Mouse (Mus musculus) erythroblast, embryonic 14.5 days (primary cell): ENCODE measurements at regions not wholly inside any gene's neighbourhood (a gene's known extent, or its start where the extent isn't known, plus 50 kb on each side); places are given as distances from the start of the nearest gene placed in this dataset.

Experiments used
- H3K27me3 ChIP-seq: 2 replicates; pipeline ENCODE4 v1.6.1; 2012; ENCODE audit warnings: inconsistent platforms; ENCODE audit not compliant: control insufficient read depth
- H3K36me3 ChIP-seq: 2 replicates; pipeline ENCODE4 v1.6.1; 2012; ENCODE audit warnings: mild to moderate bottlenecking, inconsistent platforms; ENCODE audit not compliant: control insufficient read depth
- H3K4me1 ChIP-seq: 2 replicates; pipeline ENCODE4 v1.6.1; 2012; ENCODE audit warnings: inconsistent platforms; ENCODE audit not compliant: control insufficient read depth
- H3K4me3 ChIP-seq: replicated peaks from 2 replicates; pipeline ENCODE3; 2012; ENCODE audit warnings: moderate library complexity, mild to moderate bottlenecking, inconsistent platforms
- H3K9me3 ChIP-seq: 2 replicates; pipeline ENCODE4 v1.6.1; 2012; ENCODE audit warnings: low read length, inconsistent platforms, mixed read lengths; ENCODE audit not compliant: control insufficient read depth
- GATA1 ChIP-seq: IDR thresholded peaks from 2 replicates; pipeline ENCODE4 v1.6.1; 2012; ENCODE audit warnings: low read length, inconsistent platforms, mixed read lengths
- TAL1 ChIP-seq: IDR thresholded peaks from 3 replicates; pipeline ENCODE4 v1.6.1; 2012; ENCODE audit warnings: low read length, inconsistent platforms, mixed read lengths

DNA sequence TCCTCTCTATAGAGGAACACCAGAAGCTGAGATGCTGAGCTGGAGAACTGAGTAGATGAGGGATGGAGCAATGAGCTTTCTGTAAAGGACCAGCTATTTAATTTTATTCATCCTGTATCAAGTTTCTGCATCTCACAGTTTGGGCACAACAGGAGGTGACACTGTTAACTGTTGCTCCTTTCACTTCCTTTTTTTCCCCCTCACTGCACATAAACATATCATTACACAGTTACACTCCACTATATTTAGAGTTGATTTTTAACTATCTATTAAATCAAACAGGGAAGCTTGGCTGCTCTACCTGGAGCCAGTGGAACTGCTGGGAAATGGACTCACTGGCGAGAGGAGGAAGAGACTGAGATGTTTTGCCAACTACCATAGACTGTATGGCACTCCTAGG is 509.4 kb downstream of the Rnf144a start:
- H3K4me3 ChIP-seq, result no peak overlapping the region
- no peak for TF ChIP-seq TAL1
- TF ChIP-seq GATA1, result no peak

DNA sequence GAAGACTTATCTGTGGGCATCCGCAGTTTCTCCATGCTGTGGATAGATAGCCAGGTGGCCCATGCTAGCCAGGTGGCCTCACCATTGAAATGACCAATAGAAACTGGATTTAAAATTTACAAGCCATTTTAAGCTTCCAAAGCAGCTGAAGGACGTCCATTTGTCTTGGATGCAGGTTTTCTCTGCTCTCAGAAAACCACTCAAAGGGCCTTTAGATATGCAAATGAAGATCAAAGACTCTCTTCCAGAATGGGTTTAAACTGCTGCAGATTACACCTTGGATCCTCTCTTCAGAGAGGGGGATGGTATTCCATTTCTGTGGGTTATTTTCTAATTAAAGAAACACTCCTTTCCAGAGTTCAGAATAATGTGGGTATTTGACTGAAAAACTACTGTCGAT is 518.5 kb downstream of the Rnf144a start:
- no peaks in the 10 kb centered on the region for H3K36me3 ChIP-seq
- H3K4me3 ChIP-seq, result no peak overlapping the region
- no peak for TF ChIP-seq TAL1
- no peak for TF ChIP-seq GATA1
- no peaks in the 10 kb centered on the region for H3K27me3 ChIP-seq
- H3K4me1 ChIP-seq, result no peaks in the 10 kb centered on the region
- no peaks in the 10 kb centered on the region for H3K9me3 ChIP-seq

More for the DNA sequence above, 509.4 kb downstream of the Rnf144a start:
- H3K36me3 ChIP-seq, result no peaks in the 10 kb centered on the region
- no peaks in the 10 kb centered on the region for H3K27me3 ChIP-seq
- no peaks in the 10 kb centered on the region for H3K4me1 ChIP-seq
- no peaks in the 10 kb centered on the region for H3K9me3 ChIP-seq

DNA sequence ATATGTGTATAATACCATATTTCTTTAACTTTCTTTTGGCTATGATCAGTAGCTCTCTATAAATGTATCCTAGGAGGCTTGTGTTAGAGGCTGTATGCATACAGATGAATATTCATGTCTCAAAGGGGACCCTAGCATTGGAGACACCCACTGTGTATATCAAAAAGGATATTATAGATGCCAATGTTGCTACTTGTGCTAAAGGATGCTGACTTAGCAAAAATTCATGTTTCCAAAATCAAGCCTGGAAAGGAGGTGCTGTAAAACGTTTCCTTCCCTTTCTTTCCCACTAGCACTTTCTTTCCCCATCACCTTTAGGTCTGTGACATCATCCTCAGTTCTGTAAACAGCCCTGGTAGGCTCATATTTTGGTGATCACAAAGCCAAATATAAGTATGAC is 519.4 kb downstream of the Rnf144a start:
- Histone ChIP-seq H3K36me3 (no peaks in the 10 kb centered on the region), H3K9me3 (no peaks in the 10 kb centered on the region), H3K27me3 (no peaks in the 10 kb centered on the region), H3K4me3 (no peak overlapping the region), H3K4me1 (no peaks in the 10 kb centered on the region)
- TF ChIP-seq GATA1 (no peak), TAL1 (no peak)

DNA sequence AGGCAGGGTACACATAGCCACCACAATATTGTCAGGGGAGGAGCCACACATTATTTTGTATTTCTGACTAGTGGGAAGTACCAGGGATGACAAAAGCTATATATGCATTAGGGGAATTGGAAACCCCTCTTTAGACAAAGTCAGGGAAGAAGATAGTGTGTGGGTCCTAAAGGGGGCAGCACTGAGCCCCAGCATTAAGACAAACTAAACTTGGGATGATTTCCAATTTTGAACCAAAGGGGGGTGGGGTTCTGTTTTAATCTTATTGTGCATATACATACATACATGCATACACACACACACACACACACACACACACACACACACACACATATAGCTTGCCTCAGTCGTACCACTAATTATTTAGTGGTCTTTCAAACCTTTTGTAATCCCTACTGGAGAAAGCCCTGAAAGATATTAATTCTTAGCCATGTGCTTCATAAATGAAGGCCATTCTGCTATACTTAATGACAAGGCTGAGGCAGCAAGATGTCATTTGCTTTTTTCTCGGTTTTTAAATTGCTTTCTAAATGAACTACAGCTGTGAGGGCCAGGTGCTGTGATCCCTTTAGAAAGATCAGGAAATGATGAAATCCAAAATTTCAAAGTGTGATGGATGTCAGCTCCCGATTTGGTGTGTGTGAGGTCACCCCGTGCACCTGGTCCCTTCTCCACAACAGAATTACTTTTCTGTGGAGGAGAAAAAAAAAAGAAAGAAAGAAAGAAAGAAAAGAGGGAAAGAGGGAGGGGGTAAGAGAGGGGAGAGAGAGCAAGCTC is 523.5 kb downstream of the Rnf144a start:
- no peaks in the 10 kb centered on the region for H3K9me3 ChIP-seq
- H3K36me3 ChIP-seq, result no peaks in the 10 kb centered on the region
- no peaks in the 10 kb centered on the region for H3K4me1 ChIP-seq
- H3K27me3 ChIP-seq, result no peaks in the 10 kb centered on the region
- TF ChIP-seq GATA1, result no peak
- TF ChIP-seq TAL1, result no peak
- H3K4me3 ChIP-seq, result no peak overlapping the region

DNA sequence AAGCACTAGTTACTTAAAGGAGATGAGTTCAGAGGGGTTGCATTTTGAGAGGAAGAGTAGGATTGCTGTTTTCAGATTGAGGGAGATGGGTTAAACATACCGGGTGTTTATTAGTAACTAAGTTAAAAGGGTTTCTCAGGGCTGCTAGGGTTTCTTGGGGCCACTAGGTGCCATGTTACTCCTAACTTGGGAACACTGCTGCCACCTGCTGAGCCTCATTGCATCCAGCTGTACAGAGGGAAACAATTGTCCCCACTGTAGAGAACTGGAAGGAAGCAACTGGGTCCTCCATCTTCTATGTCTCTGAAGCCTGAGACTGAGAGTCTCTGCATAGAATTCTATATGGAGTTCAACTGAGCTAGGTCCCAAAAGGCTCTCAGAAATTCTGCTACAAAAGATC is 524.3 kb downstream of the Rnf144a start:
- no peaks in the 10 kb centered on the region for H3K27me3 ChIP-seq
- TF ChIP-seq TAL1 (no peak), GATA1 (no peak)
- H3K4me1 ChIP-seq, result no peaks in the 10 kb centered on the region
- H3K9me3 ChIP-seq, result no peaks in the 10 kb centered on the region
- H3K36me3 ChIP-seq, result no peaks in the 10 kb centered on the region
- H3K4me3 ChIP-seq, result no peak overlapping the region

DNA sequence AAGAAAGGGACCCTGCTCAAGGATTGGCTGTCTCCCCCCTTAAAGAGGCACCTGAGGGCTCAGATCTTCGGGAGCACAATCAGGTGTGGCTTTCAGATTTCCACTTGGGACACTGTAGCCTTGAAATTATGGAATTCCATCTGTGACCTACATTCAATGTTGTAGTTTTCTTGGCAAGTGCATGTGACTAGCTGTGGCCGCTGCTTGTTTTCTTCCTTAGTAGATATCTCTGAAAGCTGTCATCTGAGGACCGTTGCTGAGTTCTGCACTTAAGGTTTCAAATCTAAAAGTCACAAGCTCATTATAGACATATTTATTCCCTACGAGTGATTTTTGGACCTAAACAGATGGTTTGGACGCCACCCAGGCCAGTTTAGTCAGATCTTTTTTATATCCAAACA is 531.3 kb downstream of the Rnf144a start:
- H3K36me3 ChIP-seq, result no peaks in the 10 kb centered on the region
- no peaks in the 10 kb centered on the region for H3K27me3 ChIP-seq
- TF ChIP-seq TAL1 (no peak), GATA1 (no peak)
- no peaks in the 10 kb centered on the region for H3K4me1 ChIP-seq
- H3K4me3 ChIP-seq, result no peak overlapping the region
- H3K9me3 ChIP-seq, result no peaks in the 10 kb centered on the region

DNA sequence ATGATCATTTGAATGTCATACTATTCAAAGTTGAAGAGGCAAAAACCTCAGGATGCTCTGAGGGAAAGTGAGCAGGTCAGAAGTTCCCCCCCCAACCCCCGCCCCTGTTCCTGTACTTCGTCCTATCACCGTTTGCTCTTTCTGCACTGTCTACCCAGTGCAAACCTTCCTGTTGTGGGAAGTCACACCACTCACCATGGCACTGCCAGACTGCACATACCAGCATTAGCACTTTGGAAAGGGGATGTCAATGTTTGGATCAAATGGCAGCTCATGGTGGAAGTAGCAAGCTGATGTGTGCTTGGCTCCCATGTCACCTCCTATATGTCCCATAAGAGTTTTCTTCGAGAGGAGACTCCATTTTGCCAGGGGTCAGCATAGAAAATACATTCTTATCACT is 543.2 kb downstream of the Rnf144a start:
- Histone ChIP-seq H3K9me3 (peaks cover 4% of the 10 kb centered on the region; the same call in 1 of the 2 replicates), H3K4me3 (no peak overlapping the region), H3K4me1 (no peaks in the 10 kb centered on the region), H3K36me3 (no peaks in the 10 kb centered on the region), H3K27me3 (no peaks in the 10 kb centered on the region)
- TF ChIP-seq TAL1 (no peak), GATA1 (no peak)

DNA sequence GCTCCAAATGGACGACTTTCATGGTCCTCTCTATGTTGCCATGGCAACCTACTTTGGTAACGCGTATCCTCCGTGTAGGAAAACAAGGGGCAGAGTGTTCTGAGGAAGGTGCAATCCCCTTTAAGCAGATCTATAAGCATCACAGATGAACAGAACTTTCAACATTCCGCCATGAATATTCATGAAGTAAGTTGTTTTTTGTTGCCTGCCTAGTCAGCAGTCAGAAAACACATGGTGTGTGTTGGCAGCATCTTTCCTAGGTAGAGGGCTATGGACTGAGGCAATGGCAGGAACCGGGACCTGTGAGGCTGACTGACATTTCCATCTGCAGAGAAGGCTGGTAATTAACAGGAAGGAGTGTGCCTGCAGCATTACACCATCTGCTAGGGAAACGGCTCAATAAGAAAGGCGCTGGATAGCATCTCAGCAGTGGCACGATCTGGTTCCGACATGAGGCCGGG is 544.0 kb downstream of the Rnf144a start:
- TF ChIP-seq TAL1 (no peak), GATA1 (no peak)
- no peaks in the 10 kb centered on the region for H3K36me3 ChIP-seq
- no peaks in the 10 kb centered on the region for H3K27me3 ChIP-seq
- H3K4me3 ChIP-seq, result no peak overlapping the region
- H3K9me3 ChIP-seq, result peaks cover 2% of the 10 kb centered on the region; the same call in 1 of the 2 replicates
- no peaks in the 10 kb centered on the region for H3K4me1 ChIP-seq

DNA sequence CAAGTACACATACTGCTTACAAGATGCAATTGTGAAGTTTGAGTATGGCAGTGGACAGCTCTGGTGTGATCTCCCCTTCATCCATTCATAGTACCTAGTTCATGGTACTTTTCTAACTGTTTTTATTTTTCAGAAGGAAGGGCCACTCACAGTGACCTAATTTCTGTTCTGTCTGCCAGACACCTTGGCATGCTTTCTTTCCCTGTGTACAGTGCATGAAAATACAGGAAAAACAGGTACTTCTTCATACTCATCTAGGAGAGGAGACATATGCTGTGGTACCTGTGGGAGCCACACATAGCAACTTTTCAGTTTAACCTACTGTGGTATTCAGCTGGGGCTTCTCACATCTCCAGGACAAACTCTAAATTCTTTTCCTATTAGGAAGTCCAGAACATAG is 545.2 kb downstream of the Rnf144a start:
- Histone ChIP-seq H3K27me3 (no peaks in the 10 kb centered on the region), H3K9me3 (peaks cover 2% of the 10 kb centered on the region; the same call in 1 of the 2 replicates), H3K4me3 (no peak overlapping the region), H3K4me1 (no peaks in the 10 kb centered on the region), H3K36me3 (no peaks in the 10 kb centered on the region)
- TF ChIP-seq TAL1, result no peak
- no peak for TF ChIP-seq GATA1
